Mouse (Mus musculus): ENCODE measurements around the gene Qtrt1.

GRCm38 (mm10) chr9:21435777-21436635 lies 24.4 kb downstream of the Qtrt1 start:
- TF ChIP-seq CTCF (conservative IDR thresholded peaks at IDR 0.05; ENCODE audit: insufficient read depth, insufficient read length, low read depth, low read length) (no peak), POLR2A (IDR thresholded peaks at IDR 0.05; ENCODE audit: low read depth, low read length) (no peak)
